Mouse (Mus musculus) T-helper 2 cell (primary cell): ENCODE results near the gene Tpm3-rs7.
"Not testable (repeated sequence)": the region's sequence is repeated elsewhere in the genome, so short reads cannot be mapped to it uniquely, and the experiment has no call there.

ENCODE experiments used
- in situ Hi-C: fragments of 300-600 bp; cut with MboI, MseI; formaldehyde crosslinking; loops from one replicate; pipeline ENCODE4 v1.15.1; 2025; ENCODE audit warnings: high pct_unique_total_duplicates

Tpm3-rs7 gene

DNA sequence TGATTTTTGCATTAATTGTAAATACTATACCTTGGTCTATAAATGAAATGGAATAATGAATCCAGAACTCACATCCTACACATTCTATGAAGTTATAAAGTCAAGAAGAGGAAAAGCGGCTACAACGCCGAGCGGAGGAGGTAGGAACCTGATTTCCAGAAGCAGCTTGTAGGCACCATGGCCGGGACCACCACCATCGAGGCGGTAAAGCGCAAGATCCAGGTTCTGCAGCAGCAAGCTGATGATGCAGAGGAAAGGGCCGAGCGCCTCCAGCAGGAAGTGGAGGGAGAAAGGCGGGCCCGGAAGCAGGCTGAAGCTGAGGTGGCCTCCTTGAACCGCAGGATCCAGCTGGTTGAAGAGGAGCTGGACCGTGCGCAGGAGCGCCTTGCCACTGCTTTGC lies at the start of gene Tpm3-rs7:
Gene Tpm3-rs7, plus strand, starts transcription at position 110 of the 400 bp plus-strand sequence.
- in situ Hi-C loops, result not testable (repeated sequence)

- in situ Hi-C loops, result no loop called here
Observed at GRCm38 (mm10) chr14:113317023-113317422, 2.6 kb downstream of the Tpm3-rs7 start.

DNA sequence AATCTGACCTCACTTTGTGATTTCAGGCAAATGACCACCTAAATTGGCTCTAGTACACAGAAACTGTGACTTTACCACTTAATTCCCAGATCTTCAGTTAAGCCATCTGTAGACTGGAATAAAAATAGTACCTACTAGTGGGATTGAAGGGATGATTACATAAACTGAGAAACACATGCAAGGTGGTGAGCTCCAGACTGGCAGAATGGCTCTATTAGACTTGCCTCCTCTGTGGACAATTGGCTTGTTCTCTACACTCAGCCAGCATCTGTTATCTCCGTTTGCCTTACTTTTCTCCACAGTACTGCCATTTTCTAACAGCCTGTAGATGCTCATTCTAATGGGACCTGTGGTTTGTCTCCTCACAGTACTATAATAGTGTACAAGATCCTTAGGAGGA lies 49.0 kb downstream of the Tpm3-rs7 start:
- in situ Hi-C loops, result no loop called here
